Mouse (Mus musculus): ENCODE measurements around the gene Gm21256. TPM values are rescaled to one million over a fixed set of nuclear protein-coding genes. Genes with fewer than 3 reads are reported as not detected.
"Not testable (repeated sequence)": the region's sequence is repeated elsewhere in the genome, so short reads cannot be mapped to it uniquely, and the experiment has no call there.

Gene Gm21256
- total RNA-seq (2022), result not detected

DNA sequence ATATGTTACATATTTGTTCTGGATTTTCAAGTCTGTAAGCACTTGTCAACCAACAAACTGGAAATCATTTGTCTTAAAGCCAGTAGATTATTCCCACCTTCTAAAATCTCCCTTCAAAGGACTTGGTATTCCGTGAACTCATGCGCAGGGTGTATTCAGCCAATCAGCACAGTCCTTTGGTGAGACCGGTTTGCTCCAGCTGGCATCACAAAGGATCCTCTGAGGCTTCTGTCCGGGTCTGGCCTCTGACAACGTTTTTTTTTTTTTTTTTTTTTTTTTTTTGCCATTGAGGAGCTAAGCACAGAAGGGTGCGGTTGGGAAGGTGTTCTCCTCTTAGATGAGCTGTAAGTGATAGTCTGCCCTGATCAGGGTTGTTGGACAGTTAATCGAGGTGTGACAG, at the start of gene Gm21256:
Gene Gm21256 (plus strand): TSS at position 301 of the 400 bp plus-strand sequence.
- DNase-seq (ENCODE audit: low spot score), result not testable (repeated sequence)

Other genes starting within 250 kb of the Gm21256 start
- not detected for gene Gm21170, start 240.1 kb downstream of the Gm21256 start, total RNA-seq (2022)